Mouse (Mus musculus) neutrophil, adult 59 days (primary cell): ENCODE results near the gene Pank3. TPM values are rescaled to one million over a fixed set of nuclear protein-coding genes. Genes with fewer than 3 reads are reported as not detected.

Experiments
- total RNA-seq, 2 experiments: library from RNA; stranded (reverse); gene quantifications; 1 replicate in 1 of 2; 2 replicates in 1 of 2; pipeline ENCODE4 v1.2.4; 2023

Gene Pank3
- 10 to 100 TPM; 14.6 to 16.1 TPM for total RNA-seq

DNA sequence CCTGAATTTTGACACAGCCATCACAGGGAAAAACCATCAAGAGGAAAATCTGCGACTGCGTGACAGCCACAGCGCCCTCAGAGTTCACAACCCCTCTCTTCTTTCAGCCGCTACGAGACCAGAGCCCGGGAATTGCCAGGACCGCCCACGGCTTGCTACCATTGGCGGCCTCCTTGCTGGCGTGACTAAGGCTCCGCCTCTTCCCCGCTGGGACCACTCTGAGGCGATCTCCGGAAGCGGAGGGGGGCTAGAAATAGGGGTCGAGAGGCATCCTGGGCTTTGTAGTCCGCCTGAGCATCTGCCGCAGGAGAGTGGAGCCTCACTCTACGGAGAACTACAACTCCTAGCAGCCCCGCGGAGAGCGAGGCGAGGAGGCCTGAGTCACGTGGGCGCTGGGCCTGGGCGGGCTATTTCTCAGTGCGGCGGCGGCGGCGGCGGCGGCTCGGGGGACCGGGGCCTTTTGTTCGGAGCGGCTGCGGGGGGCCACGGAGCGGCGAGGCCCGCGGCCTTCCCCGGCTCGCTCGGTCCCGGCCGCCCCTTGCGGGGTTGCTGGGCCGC lies at the start of gene Pank3:
Gene Pank3, plus strand, starts transcription at position 297 of the 558 bp plus-strand sequence.

DNA sequence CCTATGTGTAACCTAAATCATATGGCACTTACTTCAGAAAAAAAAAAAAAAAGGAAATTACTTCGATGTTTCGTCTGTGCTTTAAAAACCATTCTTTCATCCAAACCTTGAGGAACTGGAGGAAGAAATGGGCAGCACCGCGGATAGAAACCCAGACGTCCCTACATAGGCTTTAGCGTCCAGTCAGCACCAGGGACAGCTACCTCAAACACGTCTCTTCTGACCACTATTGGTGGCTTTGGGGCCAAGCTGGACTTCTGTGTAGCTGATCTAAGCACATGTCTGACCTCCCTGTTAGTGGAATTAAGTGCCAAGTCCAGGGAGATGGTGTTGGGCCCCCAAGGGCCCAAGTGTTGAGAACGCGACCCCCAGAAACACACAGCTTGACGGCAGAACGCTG lies 29.6 kb downstream of the Pank3 start, which contains the start of gene Fbll1:
Gene Fbll1, minus strand, starts transcription at position 11 of the 400 bp plus-strand sequence.

DNA sequence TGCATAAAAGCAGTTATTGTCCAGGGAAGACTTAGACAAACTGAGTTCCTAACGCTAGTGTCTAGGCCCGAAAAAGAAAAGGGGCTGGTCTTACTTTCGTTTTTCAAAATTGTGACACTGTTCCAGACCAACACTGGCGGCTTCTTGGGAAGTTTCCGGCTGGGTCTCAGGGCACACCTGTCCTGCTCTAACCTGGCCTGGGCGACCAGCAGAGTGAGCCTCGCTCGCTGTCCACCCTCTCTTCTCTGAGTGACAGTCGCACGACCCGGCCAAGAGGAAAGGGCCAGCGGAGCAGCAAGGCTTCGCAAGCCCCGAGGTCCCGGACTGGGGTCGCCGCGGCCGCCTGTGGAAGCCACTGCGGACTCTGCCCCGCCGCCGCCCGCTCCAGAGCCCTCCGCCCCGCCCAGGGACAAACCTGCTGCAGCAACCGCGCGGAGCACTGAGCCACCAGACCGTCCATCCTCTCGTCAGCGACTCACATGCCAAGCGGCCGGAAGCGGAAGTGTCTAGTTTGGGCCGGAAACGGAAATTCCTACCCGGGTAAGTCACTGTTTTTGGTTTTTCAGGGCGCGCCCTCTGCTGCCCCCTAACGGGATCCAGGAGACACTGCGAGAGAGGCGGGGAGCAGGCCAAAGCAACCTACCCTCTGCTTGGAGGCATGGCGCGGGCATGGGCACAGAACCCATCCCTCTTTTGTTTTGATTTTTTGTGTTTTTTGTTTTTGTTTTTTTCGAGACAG lies 64.9 kb downstream of the Pank3 start, which contains the start of gene Rars:
Gene Rars, minus strand, starts transcription at position 485 of the 739 bp plus-strand sequence.

Other genes with a start within 250 kb of the Pank3 start
- gene Fbll1, start 29.4 kb downstream of the Pank3 start, total RNA-seq: not detected
- 10 to 100 TPM; 33.1 to 39.6 TPM for gene Rars, start 65.0 kb downstream of the Pank3 start, total RNA-seq
- not detected for gene Wwc1, start 211.0 kb downstream of the Pank3 start, total RNA-seq